Mouse (Mus musculus) ZHBTc4 (cell line): ENCODE results near the gene Camkmt.

Experiments
- DNase-seq: peaks from one replicate; pipeline ENCODE4 v3.0.0-alpha.2; 2011; ENCODE audit warnings: low read depth, low spot score

Gene Camkmt

GRCm38 (mm10) chr17:85089621-85090020 is 731 bp upstream of the Camkmt start:
- no peak for DNase-seq

- DNase-seq, result no peak
Observed at GRCm38 (mm10) chr17:85091762-85092161, 1.4 kb downstream of the Camkmt start.

- no peak for DNase-seq
Observed at GRCm38 (mm10) chr17:85096396-85096795, 6.0 kb downstream of the Camkmt start.

- DNase-seq, result peak; percentile 39
Observed at GRCm38 (mm10) chr17:85098677-85099323, 8.4 kb downstream of the Camkmt start.

- DNase-seq, result no peak
Observed at GRCm38 (mm10) chr17:85100232-85100631, 9.9 kb downstream of the Camkmt start.

GRCm38 (mm10) chr17:85101751-85102150 is 11.4 kb downstream of the Camkmt start:
- peak; percentile 50 for DNase-seq

- DNase-seq, result no peak
Observed at GRCm38 (mm10) chr17:85103310-85103709, 13.0 kb downstream of the Camkmt start.

- DNase-seq, result no peak
Observed at GRCm38 (mm10) chr17:85110640-85111039, 20.3 kb downstream of the Camkmt start.

- DNase-seq, result no peak
Observed at GRCm38 (mm10) chr17:85113441-85113840, 23.1 kb downstream of the Camkmt start.

GRCm38 (mm10) chr17:85116643-85117042 is 26.3 kb downstream of the Camkmt start:
- DNase-seq, result peak; percentile 47

GRCm38 (mm10) chr17:85138393-85138792 is 48.0 kb downstream of the Camkmt start:
- no peak for DNase-seq

- no peak for DNase-seq
Observed at GRCm38 (mm10) chr17:85141621-85142020, 51.3 kb downstream of the Camkmt start.

- DNase-seq, result peak; percentile 58
Observed at GRCm38 (mm10) chr17:85142495-85143111, 52.3 kb downstream of the Camkmt start.

GRCm38 (mm10) chr17:85144141-85144540 is 53.8 kb downstream of the Camkmt start:
- no peak for DNase-seq

- no peak for DNase-seq
Observed at GRCm38 (mm10) chr17:85148348-85148747, 58.0 kb downstream of the Camkmt start.

- no peak for DNase-seq
Observed at GRCm38 (mm10) chr17:85149211-85149738, 58.9 kb downstream of the Camkmt start.

GRCm38 (mm10) chr17:85151264-85151663 is 60.9 kb downstream of the Camkmt start:
- DNase-seq, result no peak

- peak; percentile 69 for DNase-seq
Observed at GRCm38 (mm10) chr17:85158202-85158601, 67.8 kb downstream of the Camkmt start.

- DNase-seq, result no peak
Observed at GRCm38 (mm10) chr17:85159526-85159925, 69.2 kb downstream of the Camkmt start.

- DNase-seq, result peak; percentile 73
Observed at GRCm38 (mm10) chr17:85160786-85161185, 70.4 kb downstream of the Camkmt start.

- peak; percentile 88 for DNase-seq
Observed at GRCm38 (mm10) chr17:85162569-85163271, 72.4 kb downstream of the Camkmt start.

GRCm38 (mm10) chr17:85163272-85163610 is 72.9 kb downstream of the Camkmt start:
- no peak for DNase-seq

- no peak for DNase-seq
Observed at GRCm38 (mm10) chr17:85168761-85169160, 78.4 kb downstream of the Camkmt start.
